Mouse (Mus musculus): ENCODE results near the gene Strap.

Strap gene

DNA sequence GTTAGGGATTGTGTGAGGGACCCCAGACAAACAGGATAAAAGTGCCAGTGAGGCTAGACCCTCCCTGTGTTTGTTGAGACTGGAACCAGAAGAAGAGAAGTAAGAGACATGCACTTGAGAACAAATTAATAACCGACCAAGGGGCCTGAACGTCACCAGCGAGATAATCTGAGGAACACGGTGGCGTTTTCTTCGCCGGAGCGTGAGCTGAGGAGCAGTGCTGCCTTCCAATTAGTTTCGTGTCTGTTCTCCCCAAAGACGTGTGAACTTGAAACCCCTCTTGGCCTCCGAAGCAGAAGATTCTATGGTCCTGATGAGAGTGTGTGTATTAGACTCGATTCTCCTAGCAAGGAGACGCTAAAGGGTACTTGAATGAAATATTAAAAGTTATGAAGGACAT, 39.3 kb downstream of the Strap start:
- DNase-seq (ENCODE audit: low read depth, low spot score), result no peak

DNA sequence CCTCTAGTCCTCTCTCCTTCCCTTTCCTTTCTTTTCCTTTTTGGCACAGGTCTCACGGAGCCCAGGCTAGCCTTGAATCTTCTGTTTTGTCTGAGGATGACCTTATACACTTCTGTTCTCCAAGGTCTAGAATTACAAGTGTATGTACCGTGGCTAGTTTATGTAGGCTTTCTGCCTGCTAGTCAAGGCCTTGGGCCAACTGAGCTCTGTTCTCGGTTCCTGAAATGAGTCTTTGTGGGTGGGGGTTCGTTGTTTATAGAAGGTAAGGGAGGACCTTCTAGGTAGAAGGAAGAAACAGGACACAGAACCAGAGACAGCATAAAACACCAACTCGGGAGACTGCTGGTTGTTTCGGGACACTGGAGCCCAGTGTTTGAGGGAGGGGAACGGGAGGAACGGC, 40.3 kb downstream of the Strap start:
- no peak for DNase-seq (ENCODE audit: low read depth, low spot score)

GRCm38 (mm10) chr6:137776981-137777380, 42.1 kb downstream of the Strap start:
- DNase-seq (ENCODE audit: low read depth, low spot score), result no peak

DNA sequence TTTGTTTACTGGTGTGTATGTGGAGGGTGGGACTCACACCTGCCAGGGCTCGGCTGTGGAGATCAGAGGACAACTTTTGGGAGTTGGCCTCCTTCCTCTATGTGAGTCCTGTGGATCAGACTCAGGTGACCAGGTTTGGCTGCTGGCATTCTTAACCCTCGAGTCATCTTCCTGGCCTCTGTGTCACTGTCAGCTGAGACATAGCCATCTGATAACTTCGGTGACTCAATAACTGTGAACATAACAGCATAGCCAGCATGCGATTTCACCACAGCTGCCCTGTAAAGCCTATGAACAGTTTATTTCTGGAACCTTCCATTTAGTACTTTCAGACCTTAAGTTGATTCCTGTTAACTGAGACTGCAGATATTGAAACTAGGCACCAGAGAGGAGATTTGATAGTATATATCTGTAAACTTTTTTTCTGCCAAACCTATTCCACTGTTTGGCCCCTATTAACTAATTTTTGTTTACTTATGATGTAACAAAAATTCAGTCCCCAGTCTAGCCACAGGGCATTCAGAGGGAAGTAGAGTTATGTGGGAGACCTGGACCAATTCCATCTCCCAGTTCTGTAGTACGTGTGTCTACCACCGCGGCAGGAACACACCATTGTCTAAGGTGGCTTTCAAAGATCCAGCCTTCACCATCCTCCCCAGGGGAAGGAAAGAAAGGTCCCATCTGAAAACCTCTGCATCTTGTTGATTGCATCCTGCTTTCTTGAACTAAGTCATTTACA, 49.2 kb downstream of the Strap start:
- DNase-seq (ENCODE audit: low read depth, low spot score), result no peak

GRCm38 (mm10) chr6:137788976-137789590, 54.2 kb downstream of the Strap start:
- no peak for DNase-seq (ENCODE audit: low read depth, low spot score)

DNA sequence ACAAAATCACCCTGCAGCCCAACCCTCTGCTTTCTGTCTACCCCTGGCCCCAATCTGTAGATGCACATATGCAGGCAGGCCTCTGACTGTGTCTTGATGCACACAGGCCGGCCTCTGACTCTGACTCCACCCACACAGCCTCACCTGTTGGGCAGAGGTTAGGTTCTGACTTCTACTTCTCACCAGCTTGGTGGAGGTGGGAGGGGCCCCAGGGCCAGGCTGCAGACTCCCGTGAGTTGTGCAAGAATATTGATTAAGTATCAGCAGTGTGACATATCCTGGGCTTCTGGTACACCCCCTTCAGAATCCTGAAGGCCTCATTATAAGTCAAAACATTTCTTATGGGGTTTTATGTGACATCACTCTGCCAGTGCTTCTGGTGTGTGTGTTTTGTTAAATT, 54.8 kb downstream of the Strap start:
- DNase-seq (ENCODE audit: low read depth, low spot score), result no peak

- no peak for DNase-seq (ENCODE audit: low read depth, low spot score)
These were observed 60.6 kb downstream of the Strap start for GRCm38 (mm10) chr6:137795494-137795893.

DNA sequence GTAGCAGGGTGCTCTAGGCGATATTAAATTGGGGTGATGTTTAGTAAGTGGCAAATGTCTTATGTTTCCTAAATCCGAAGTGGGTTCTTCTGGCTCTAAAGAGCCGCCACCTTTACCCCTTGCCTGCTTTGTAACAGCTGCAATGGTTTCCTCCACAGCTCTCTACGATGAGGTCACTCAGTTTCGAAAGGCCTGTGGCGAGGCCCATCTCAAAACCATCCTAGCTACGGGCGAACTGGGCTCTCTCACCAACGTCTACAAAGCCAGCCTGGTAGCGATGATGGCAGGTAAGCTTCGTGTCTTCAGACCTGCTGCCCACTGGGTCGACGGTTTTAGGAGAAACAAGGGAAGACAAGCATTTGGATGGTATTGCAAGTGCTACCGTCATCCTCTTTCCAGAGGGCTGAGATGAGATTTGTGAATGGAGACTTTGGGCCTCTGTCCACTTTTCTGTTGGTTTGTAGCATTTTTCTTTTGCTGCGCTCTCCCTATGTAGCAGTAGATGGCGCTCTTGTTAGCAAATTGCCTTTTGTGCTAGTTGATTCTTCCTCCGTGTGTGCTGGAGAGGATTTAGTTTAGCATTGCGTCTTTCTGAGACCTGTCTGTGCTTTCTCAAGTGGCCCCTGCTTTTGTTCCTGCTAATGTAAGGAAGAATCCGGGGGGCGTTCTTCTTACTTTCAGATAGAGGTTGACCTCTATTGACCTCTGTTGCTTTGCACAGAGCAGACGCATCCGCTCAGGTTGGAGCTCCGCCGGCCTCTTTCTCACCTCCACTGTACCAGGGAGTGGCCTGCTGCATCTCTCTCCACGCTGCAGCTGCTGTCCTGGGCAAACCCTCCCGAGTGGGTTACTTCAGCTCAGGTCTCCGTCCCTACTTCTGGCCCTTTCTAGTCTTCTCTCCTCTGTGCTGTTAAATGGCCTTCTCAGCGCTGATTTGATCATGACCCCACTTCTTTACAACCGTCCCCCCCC, 62.0 kb downstream of the Strap start:
- peak; percentile 42 for DNase-seq (ENCODE audit: low read depth, low spot score)

DNA sequence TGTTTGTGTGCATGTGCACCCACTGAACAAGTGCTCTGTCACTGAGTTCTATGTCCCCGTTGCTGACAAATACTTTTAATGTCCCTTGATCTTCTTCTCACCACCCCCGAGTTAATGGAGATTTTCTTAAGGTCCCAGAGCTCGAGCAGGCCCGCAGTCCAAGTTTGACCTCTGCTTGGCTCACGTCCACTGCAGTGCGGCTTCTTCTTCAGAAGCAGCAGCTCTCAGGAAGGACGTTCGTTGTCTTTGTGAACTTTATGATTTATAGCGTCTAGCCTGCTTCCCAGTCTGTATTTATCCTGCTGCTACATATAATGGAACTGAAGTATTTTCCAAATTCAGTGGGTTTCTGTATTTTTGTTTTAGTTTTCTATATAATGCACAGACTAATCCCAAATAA, 64.4 kb downstream of the Strap start:
- no peak for DNase-seq (ENCODE audit: low read depth, low spot score)
